Mouse (Mus musculus) spleen, adult 2 months (tissue): ENCODE measurements around the gene Hist1h2ah. TPM values are rescaled to one million over a fixed set of nuclear protein-coding genes. Genes with fewer than 3 reads are reported as not detected.

Source experiments
- DNase-seq, 2 experiments: peaks; one replicate each; pipeline versions ENCODE4 v3.0.0 to v3.0.0-alpha.2; 2012 to 2021; ENCODE audit warnings: low spot score in 2 of 2, low read depth in 1 of 2
- H3K27ac ChIP-seq: fragments of 200-500 bp; 2 replicates; pipeline ENCODE4 v1.5.1; 2012; ENCODE audit warnings: low read length, inconsistent platforms; ENCODE audit not compliant: insufficient read depth
- H3K27me3 ChIP-seq: fragments of 200-500 bp; 2 replicates; pipeline ENCODE4 v1.6.1; 2012; ENCODE audit warnings: mild to moderate bottlenecking, moderate library complexity, low read length, inconsistent platforms; ENCODE audit not compliant: control insufficient read depth, insufficient read depth
- H3K36me3 ChIP-seq: fragments of 200-500 bp; 2 replicates; pipeline ENCODE4 v1.6.1; 2012; ENCODE audit warnings: mild to moderate bottlenecking, low read length, inconsistent platforms; ENCODE audit not compliant: control insufficient read depth, insufficient read depth
- H3K4me1 ChIP-seq: fragments of 200-500 bp; 2 replicates; pipeline ENCODE4 v1.6.1; 2011; ENCODE audit warnings: inconsistent platforms; ENCODE audit not compliant: control insufficient read depth, insufficient read depth, insufficient read length
- H3K4me3 ChIP-seq: fragments of 200-500 bp; 2 replicates; pipeline ENCODE4 v1.5.1; 2011; ENCODE audit warnings: mild to moderate bottlenecking, inconsistent platforms; ENCODE audit not compliant: insufficient read depth, insufficient read length; ENCODE audit errors: extremely low read depth
- CTCF ChIP-seq: fragments of 200-500 bp; IDR thresholded peaks from 2 replicates; pipeline ENCODE4 v1.5.1; 2011; ENCODE audit warnings: mild to moderate bottlenecking, inconsistent platforms; ENCODE audit not compliant: insufficient read depth, insufficient read length, insufficient replicate concordance; ENCODE audit errors: extremely low read depth
- POLR2A ChIP-seq: fragments of 200-500 bp; IDR thresholded peaks from 2 replicates; pipeline ENCODE4 v1.6.1; 2011; ENCODE audit warnings: low read depth, low read length, inconsistent platforms
- WGBS: fragments of 180-500 bp; shearing (Covaris S2); methylation state at CpG from one replicate; pipeline ENCODE4 v1.1.7; 2018; 5-methylcytosine and 5-hydroxymethylcytosine counted together
- polyA plus RNA-seq: library from polyadenylated mRNA; depleted of rRNA; stranded (reverse); fragments of >200 nt; gene quantifications from 2 replicates; pipeline ENCODE4 v1.2.3, GENCODE M21; 2012

Gene Hist1h2ah
- polyA plus RNA-seq, 1 experiment, result 51.3 TPM

GRCm38 (mm10) chr13:22020901-22021339 lies 14.4 kb downstream of the Hist1h2ah start:
- DNase-seq, result no peak
- Histone ChIP-seq H3K27me3 (0 out of 2 replicates have a peak, but pooled peaks cover 1% of the 10 kb centered on the region), H3K4me1 (no peaks in the 10 kb centered on the region; the same call in 1 of the 2 replicates), H3K36me3 (no peaks in the 10 kb centered on the region), H3K27ac (no peak overlapping the region), H3K4me3 (peak overlapping the region; percentile 67)
- TF ChIP-seq CTCF (no peak), POLR2A (no peak)
- 1% methylated on average over 8 of the region's 8 CpGs for WGBS

GRCm38 (mm10) chr13:22019934-22020835 lies 15.2 kb downstream of the Hist1h2ah start:
- H3K27me3 ChIP-seq, result 0 out of 2 replicates have a peak, but pooled peaks cover 1% of the 10 kb centered on the region
- H3K4me1 ChIP-seq, result no peaks in the 10 kb centered on the region
- peak in 1 of 2 experiments; percentile 44 for DNase-seq
- H3K27ac ChIP-seq, result no peak overlapping the region
- TF ChIP-seq POLR2A (no peak), CTCF (no peak)
- no peaks in the 10 kb centered on the region for H3K36me3 ChIP-seq
- WGBS, result 2% methylated on average over 44 of the region's 44 CpGs
- H3K4me3 ChIP-seq, result peak overlapping the region; percentile 67

GRCm38 (mm10) chr13:22015479-22016450 lies 19.6 kb downstream of the Hist1h2ah start:
- Histone ChIP-seq H3K4me3 (no peak overlapping the region), H3K27ac (no peak overlapping the region), H3K27me3 (peaks cover 7% of the 10 kb centered on the region), H3K36me3 (no peaks in the 10 kb centered on the region), H3K4me1 (peaks cover 6% of the 10 kb centered on the region; the same call in 1 of the 2 replicates)
- 16% methylated on average over 27 of the region's 27 CpGs for WGBS
- TF ChIP-seq POLR2A, result no peak
- no peak for TF ChIP-seq CTCF
- peak; percentile 60 to 87 for DNase-seq

DNA sequence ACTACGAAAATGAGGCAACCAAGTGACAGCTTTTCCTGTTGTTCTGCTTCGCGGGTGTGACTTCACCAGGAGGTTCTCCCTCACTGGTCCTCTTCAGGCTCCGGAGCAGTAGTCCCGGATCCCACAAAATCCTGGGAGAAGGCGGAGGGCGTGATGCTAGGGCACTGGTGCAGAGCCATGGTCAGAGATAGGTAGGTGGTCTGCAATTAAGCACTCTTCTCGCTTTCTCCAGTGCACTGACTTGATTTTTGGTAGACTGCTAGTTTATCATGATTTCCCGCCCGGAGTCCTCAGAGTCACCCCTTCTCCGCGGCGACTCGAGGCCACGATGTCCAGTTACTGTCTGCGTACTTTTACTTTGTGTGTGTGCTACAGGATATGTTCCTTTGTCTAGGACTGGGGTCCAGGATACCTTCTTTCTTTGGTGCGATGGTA lies 20.9 kb downstream of the Hist1h2ah start:
- TF ChIP-seq POLR2A, result no peak
- TF ChIP-seq CTCF, result no peak
- Histone ChIP-seq H3K4me3 (peak overlapping the region; percentile 6; the same call in 1 of the 2 replicates), H3K27ac (no peak overlapping the region), H3K4me1 (peaks cover 6% of the 10 kb centered on the region; the same call in 1 of the 2 replicates), H3K36me3 (no peaks in the 10 kb centered on the region), H3K27me3 (peaks cover 5% of the 10 kb centered on the region)
- WGBS, result 9% methylated on average over 17 of the region's 17 CpGs
- no peak for DNase-seq

GRCm38 (mm10) chr13:22013716-22014115 lies 21.7 kb downstream of the Hist1h2ah start:
- H3K4me3 ChIP-seq, result no peak overlapping the region
- peaks cover 6% of the 10 kb centered on the region; the same call in 1 of the 2 replicates for H3K4me1 ChIP-seq
- no peaks in the 10 kb centered on the region for H3K36me3 ChIP-seq
- no peak for DNase-seq
- H3K27ac ChIP-seq, result no peak overlapping the region
- H3K27me3 ChIP-seq, result peaks cover 7% of the 10 kb centered on the region
- WGBS, result 15% methylated on average over 13 of the region's 13 CpGs
- TF ChIP-seq POLR2A (no peak), CTCF (no peak)

DNA sequence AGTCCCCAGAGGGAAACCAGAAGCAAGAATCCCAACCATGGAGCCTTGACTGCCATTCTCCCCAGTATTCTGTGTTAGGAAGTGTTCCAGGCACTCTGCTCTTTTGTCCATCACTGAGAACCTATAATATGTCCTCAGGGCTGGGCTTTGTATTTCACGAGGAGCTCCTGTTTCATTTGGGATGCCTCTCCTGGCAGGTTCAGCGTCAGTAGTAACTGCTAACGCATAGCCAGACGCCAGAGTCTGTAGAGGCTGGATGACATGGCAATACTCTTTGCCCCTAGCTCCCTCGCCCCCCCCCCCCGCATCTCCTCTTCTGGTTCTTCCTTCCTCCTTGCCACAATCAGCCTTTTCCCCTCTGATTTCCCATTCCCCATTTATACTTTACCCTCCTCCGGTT lies 25.7 kb downstream of the Hist1h2ah start, which contains the start of gene Prss16:
Gene Prss16, minus strand, starts transcription at position 101 of the 400 bp plus-strand sequence.
- Histone ChIP-seq H3K4me1 (peaks cover 5% of the 10 kb centered on the region), H3K36me3 (no peaks in the 10 kb centered on the region), H3K27me3 (peaks cover 13% of the 10 kb centered on the region), H3K27ac (no peak within 1 kb of the TSS), H3K4me3 (no peak within 1 kb of the TSS)
- TF ChIP-seq POLR2A (no peak), CTCF (no peak)
- DNase-seq, result no peak
- WGBS, result 27% methylated on average over 6 of the region's 7 CpGs
